ENCODE assay signal across 8 mouse cellular contexts in the genomic region with DNA sequence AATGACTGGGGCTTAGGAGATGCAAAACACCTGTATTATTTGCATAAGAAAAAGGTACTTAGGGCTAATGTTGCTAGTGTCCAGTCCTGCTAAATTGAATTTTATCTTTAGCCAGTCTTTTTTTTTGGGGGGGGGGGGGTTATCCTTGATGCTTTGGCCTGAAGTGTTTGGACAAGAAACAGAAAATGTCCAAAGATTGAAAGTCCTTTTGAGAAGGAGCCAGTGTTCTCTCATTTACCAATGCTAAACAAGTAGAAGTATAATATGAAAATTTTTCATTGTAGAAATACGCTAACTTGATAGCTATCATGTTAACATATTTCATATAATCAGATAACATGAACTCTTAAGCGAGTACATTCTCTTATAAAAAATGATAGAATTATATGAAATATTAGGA.
DNase-seq lines count a peak whose midpoint lies in the region; ATAC-seq and TF ChIP-seq lines count a peak whose summit lies in the region.

No protein-coding gene starts in this region.

- DNase-seq in lung, postnatal 0 days (ENCODE audit: low spot score) = no peak
- no peak for DNase-seq in lung, postnatal 25 days (ENCODE audit: low spot score)
- DNase-seq in limb, embryonic 14.5 days (ENCODE audit: low spot score) = no peak
- DNase-seq in retina, embryonic 14.5 days (ENCODE audit: low spot score) = no peak
- no peak for DNase-seq in ovary, adult 18-20 months (ENCODE audit: low spot score)

- ATAC-seq in erythroblast, adult 5-6 weeks (replicated peaks; ENCODE audit: low FRiP score, poor library complexity, severe bottlenecking) = no peak
- ATAC-seq in lung, postnatal 0 days = no peak
- ATAC-seq in limb, embryonic 14.5 days (ENCODE audit: low FRiP score, low read depth) = no peak
- ATAC-seq in stomach, embryonic 14.5 days (ENCODE audit: insufficient number of reproducible peaks, insufficient read depth, low FRiP score, low read depth) = no peak

- no peak overlapping the region for H3K9ac ChIP-seq in lung, postnatal 0 days (replicated peaks; ENCODE audit: low read depth)
- H3K9ac ChIP-seq in limb, embryonic 14.5 days (ENCODE audit: low read depth, low read length, severe bottlenecking) = peak overlapping the region; percentile 74; the same call in 1 of the 2 replicates
- no peak overlapping the region for H3K9ac ChIP-seq in stomach, embryonic 14.5 days (replicated peaks; ENCODE audit: low read depth, low read length)

- no peaks in the 10 kb centered on the region for H3K9me3 ChIP-seq in erythroblast, embryonic 14.5 days (ENCODE audit: control insufficient read depth, low read length)
- no peaks in the 10 kb centered on the region for H3K9me3 ChIP-seq in lung, postnatal 0 days (ENCODE audit: low read length)
- no peaks in the 10 kb centered on the region for H3K9me3 ChIP-seq in limb, embryonic 14.5 days (ENCODE audit: control insufficient read depth, low read length)
- H3K9me3 ChIP-seq in stomach, embryonic 14.5 days (ENCODE audit: control insufficient read depth, low read depth, low read length) = no peaks in the 10 kb centered on the region

- WGBS in lung, postnatal 0 days = 81% methylated on average over 2 of the region's 2 CpGs
- 88% methylated on average over 2 of the region's 2 CpGs for WGBS in limb, embryonic 14.5 days
- WGBS in stomach, embryonic 14.5 days = 61% methylated on average over 2 of the region's 2 CpGs

- H3K27me3 ChIP-seq in erythroblast, embryonic 14.5 days (ENCODE audit: control insufficient read depth) = no peaks in the 10 kb centered on the region
- H3K27me3 ChIP-seq in lung, postnatal 0 days (replicated peaks; ENCODE audit: insufficient read depth, low read length) = no peaks in the 10 kb centered on the region
- H3K27me3 ChIP-seq in limb, embryonic 14.5 days (ENCODE audit: control insufficient read depth, insufficient read depth, low read length) = no peaks in the 10 kb centered on the region
- H3K27me3 ChIP-seq in stomach, embryonic 14.5 days (ENCODE audit: control insufficient read depth, insufficient read depth, low read length) = no peaks in the 10 kb centered on the region

- no peak for TF ChIP-seq CTCF in lung, postnatal 0 days (IDR thresholded peaks at IDR 0.05)

- H3K36me3 ChIP-seq in erythroblast, embryonic 14.5 days (ENCODE audit: control insufficient read depth) = peaks cover 18% of the 10 kb centered on the region
- H3K36me3 ChIP-seq in lung, postnatal 0 days (ENCODE audit: insufficient read depth, low read length) = no peaks in the 10 kb centered on the region
- H3K36me3 ChIP-seq in limb, embryonic 14.5 days (ENCODE audit: control insufficient read depth, insufficient read depth, low read length) = peaks cover 8% of the 10 kb centered on the region; the same call in 1 of the 2 replicates
- no peaks in the 10 kb centered on the region; the same call in 1 of the 2 replicates for H3K36me3 ChIP-seq in stomach, embryonic 14.5 days (ENCODE audit: control insufficient read depth, insufficient read depth, low read length)

- peak overlapping the region; percentile 61 for H3K4me2 ChIP-seq in lung, postnatal 0 days (replicated peaks; ENCODE audit: low read depth, low read length)
- H3K4me2 ChIP-seq in limb, embryonic 14.5 days (replicated peaks; ENCODE audit: low read depth, low read length, severe bottlenecking) = peak overlapping the region; percentile 69
- H3K4me2 ChIP-seq in stomach, embryonic 14.5 days (replicated peaks; ENCODE audit: low read depth, low read length) = peak overlapping the region; percentile 59

- no peak for TF ChIP-seq EP300 in lung, postnatal 0 days (IDR thresholded peaks at IDR 0.05)

- peak overlapping the region; percentile 81 for H3K4me3 ChIP-seq in erythroblast, embryonic 14.5 days (replicated peaks)
- peak overlapping the region; percentile 45; the same call in 1 of the 2 replicates for H3K4me3 ChIP-seq in lung, postnatal 0 days (ENCODE audit: low read depth, low read length)
- peak overlapping the region; percentile 54 for H3K4me3 ChIP-seq in limb, embryonic 14.5 days (replicated peaks; ENCODE audit: low read length)
- H3K4me3 ChIP-seq in stomach, embryonic 14.5 days (ENCODE audit: low read depth, low read length) = peak overlapping the region; percentile 40; the same call in 1 of the 2 replicates

- peaks cover 46% of the 10 kb centered on the region for H3K4me1 ChIP-seq in erythroblast, embryonic 14.5 days (ENCODE audit: control insufficient read depth)
- H3K4me1 ChIP-seq in lung, postnatal 0 days (ENCODE audit: insufficient read depth, low read depth, low read length) = peaks cover 8% of the 10 kb centered on the region; the same call in 1 of the 2 replicates
- H3K4me1 ChIP-seq in limb, embryonic 14.5 days (ENCODE audit: control insufficient read depth, insufficient read depth, low read length) = peaks cover 9% of the 10 kb centered on the region
- H3K4me1 ChIP-seq in stomach, embryonic 14.5 days (ENCODE audit: control insufficient read depth, insufficient read depth, low read length) = peaks cover 12% of the 10 kb centered on the region; the same call in 1 of the 2 replicates

- H3K27ac ChIP-seq in lung, postnatal 0 days (ENCODE audit: low read length) = no peak overlapping the region
- no peak overlapping the region for H3K27ac ChIP-seq in limb, embryonic 14.5 days (replicated peaks; ENCODE audit: low read depth, low read length)
- H3K27ac ChIP-seq in stomach, embryonic 14.5 days (ENCODE audit: low read length) = no peak overlapping the region

- TF ChIP-seq POLR2A in limb, embryonic 14.5 days (IDR thresholded peaks at IDR 0.05; ENCODE audit: borderline replicate concordance, extremely low read depth, insufficient read depth, insufficient read length) = no peak
